Mouse (Mus musculus): ENCODE data around the gene Tnfsf15. TPM values are rescaled to one million over a fixed set of nuclear protein-coding genes. Genes with fewer than 3 reads are reported as not detected.

Gene Tnfsf15
- total and polyA plus RNA-seq, 2 experiments from 2014 or later = 0.03 TPM; not detected in 1

GRCm38 (mm10) chr4:63731299-63731698 is 13.6 kb downstream of the Tnfsf15 start:
- H3K9me3 ChIP-seq (replicated peaks; ENCODE audit: control insufficient read depth, low read length) = no peaks in the 10 kb centered on the region
- ATAC-seq (ENCODE audit: insufficient read depth, low read depth) = 0 out of 2 replicates have a peak, but pooled peaks have one; percentile 55
- no peak overlapping the region for H3K4me2 ChIP-seq (ENCODE audit: low read depth, low read length)
- H3K27me3 ChIP-seq (ENCODE audit: control insufficient read depth, insufficient read depth, low read length) = no peaks in the 10 kb centered on the region
- no peak overlapping the region for H3K27ac ChIP-seq (ENCODE audit: low read depth)
- H3K9ac ChIP-seq (replicated peaks; ENCODE audit: low read depth, low read length) = no peak overlapping the region
- no peak for TF ChIP-seq CTCF (IDR thresholded peaks at IDR 0.05; ENCODE audit: low read depth)
- no peak for TF ChIP-seq EP300 (IDR thresholded peaks at IDR 0.05; ENCODE audit: low read depth)
- H3K4me3 ChIP-seq (ENCODE audit: low read depth, low read length) = no peak overlapping the region
- H3K36me3 ChIP-seq (replicated peaks; ENCODE audit: control insufficient read depth, insufficient read depth, low read length) = no peaks in the 10 kb centered on the region
- 0 out of 2 replicates have a peak, but pooled peaks cover 5% of the 10 kb centered on the region for H3K4me1 ChIP-seq (ENCODE audit: control insufficient read depth, insufficient read depth)
- DNase-seq (ENCODE audit: low spot score) = no peak
- 29% methylated on average over 2 of the region's 2 CpGs for WGBS

GRCm38 (mm10) chr4:63726727-63727126 is 18.2 kb downstream of the Tnfsf15 start:
- H3K9me3 ChIP-seq (replicated peaks; ENCODE audit: control insufficient read depth, low read length) = no peaks in the 10 kb centered on the region
- TF ChIP-seq CTCF (IDR thresholded peaks at IDR 0.05; ENCODE audit: low read depth) (no peak), EP300 (IDR thresholded peaks at IDR 0.05; ENCODE audit: low read depth) (no peak)
- ATAC-seq (ENCODE audit: insufficient read depth, low read depth) = no peak
- no peak overlapping the region for H3K4me3 ChIP-seq (ENCODE audit: low read depth, low read length)
- H3K27me3 ChIP-seq (ENCODE audit: control insufficient read depth, insufficient read depth, low read length) = no peaks in the 10 kb centered on the region
- 65% methylated on average over 4 of the region's 4 CpGs for WGBS
- H3K36me3 ChIP-seq (replicated peaks; ENCODE audit: control insufficient read depth, insufficient read depth, low read length) = no peaks in the 10 kb centered on the region
- no peak overlapping the region for H3K27ac ChIP-seq (ENCODE audit: low read depth)
- DNase-seq (ENCODE audit: low spot score) = no peak
- 0 out of 2 replicates have a peak, but pooled peaks cover 5% of the 10 kb centered on the region for H3K4me1 ChIP-seq (ENCODE audit: control insufficient read depth, insufficient read depth)
- no peak overlapping the region for H3K4me2 ChIP-seq (ENCODE audit: low read depth, low read length)
- H3K9ac ChIP-seq (replicated peaks; ENCODE audit: low read depth, low read length) = no peak overlapping the region

GRCm38 (mm10) chr4:63725981-63726380 is 18.9 kb downstream of the Tnfsf15 start:
- DNase-seq (ENCODE audit: low spot score) (no peak), ATAC-seq (ENCODE audit: insufficient read depth, low read depth) (no peak)
- Histone ChIP-seq H3K4me3 (ENCODE audit: low read depth, low read length) (no peak overlapping the region), H3K36me3 (replicated peaks; ENCODE audit: control insufficient read depth, insufficient read depth, low read length) (no peaks in the 10 kb centered on the region), H3K27ac (ENCODE audit: low read depth) (no peak overlapping the region), H3K27me3 (ENCODE audit: control insufficient read depth, insufficient read depth, low read length) (no peaks in the 10 kb centered on the region), H3K9ac (replicated peaks; ENCODE audit: low read depth, low read length) (no peak overlapping the region), H3K4me1 (ENCODE audit: control insufficient read depth, insufficient read depth) (0 out of 2 replicates have a peak, but pooled peaks cover under 1% of the 10 kb centered on the region), H3K4me2 (ENCODE audit: low read depth, low read length) (no peak overlapping the region), H3K9me3 (replicated peaks; ENCODE audit: control insufficient read depth, low read length) (no peaks in the 10 kb centered on the region)
- WGBS = 60% methylated on average over 5 of the region's 5 CpGs
- no peak for TF ChIP-seq CTCF (IDR thresholded peaks at IDR 0.05; ENCODE audit: low read depth)
- TF ChIP-seq EP300 (IDR thresholded peaks at IDR 0.05; ENCODE audit: low read depth) = no peak

- no peaks in the 10 kb centered on the region for H3K9me3 ChIP-seq (replicated peaks; ENCODE audit: control insufficient read depth, low read length)
- peak; percentile 36 for DNase-seq (ENCODE audit: low spot score)
- TF ChIP-seq CTCF (IDR thresholded peaks at IDR 0.05; ENCODE audit: low read depth) = no peak
- TF ChIP-seq EP300 (IDR thresholded peaks at IDR 0.05; ENCODE audit: low read depth) = no peak
- ATAC-seq (ENCODE audit: insufficient read depth, low read depth) = peak; percentile 74
- H3K9ac ChIP-seq (replicated peaks; ENCODE audit: low read depth, low read length) = no peak overlapping the region
- 24% methylated on average over 8 of the region's 8 CpGs for WGBS
- H3K4me2 ChIP-seq (ENCODE audit: low read depth, low read length) = no peak overlapping the region
- no peak overlapping the region for H3K27ac ChIP-seq (ENCODE audit: low read depth)
- no peak overlapping the region for H3K4me3 ChIP-seq (ENCODE audit: low read depth, low read length)
- peaks cover 11% of the 10 kb centered on the region for H3K4me1 ChIP-seq (ENCODE audit: control insufficient read depth, insufficient read depth)
- no peaks in the 10 kb centered on the region for H3K36me3 ChIP-seq (replicated peaks; ENCODE audit: control insufficient read depth, insufficient read depth, low read length)
- H3K27me3 ChIP-seq (ENCODE audit: control insufficient read depth, insufficient read depth, low read length) = no peaks in the 10 kb centered on the region
Observed at GRCm38 (mm10) chr4:63717922-63718643, 26.8 kb downstream of the Tnfsf15 start.

- 83% methylated on average over 5 of the region's 5 CpGs for WGBS
- Histone ChIP-seq H3K4me2 (ENCODE audit: low read depth, low read length) (no peak overlapping the region), H3K27me3 (ENCODE audit: control insufficient read depth, insufficient read depth, low read length) (no peaks in the 10 kb centered on the region), H3K4me1 (ENCODE audit: control insufficient read depth, insufficient read depth) (no peaks in the 10 kb centered on the region), H3K9ac (replicated peaks; ENCODE audit: low read depth, low read length) (no peak overlapping the region), H3K27ac (ENCODE audit: low read depth) (no peak overlapping the region), H3K4me3 (ENCODE audit: low read depth, low read length) (no peak overlapping the region), H3K9me3 (replicated peaks; ENCODE audit: control insufficient read depth, low read length) (no peaks in the 10 kb centered on the region), H3K36me3 (replicated peaks; ENCODE audit: control insufficient read depth, insufficient read depth, low read length) (no peaks in the 10 kb centered on the region)
- DNase-seq (ENCODE audit: low spot score) = no peak
- TF ChIP-seq EP300 (IDR thresholded peaks at IDR 0.05; ENCODE audit: low read depth) (no peak), CTCF (IDR thresholded peaks at IDR 0.05; ENCODE audit: low read depth) (no peak)
- no peak for ATAC-seq (ENCODE audit: insufficient read depth, low read depth)
Observed at GRCm38 (mm10) chr4:63711886-63712285, 33.0 kb downstream of the Tnfsf15 start.

All from heart, postnatal 0 days (tissue).